Mouse (Mus musculus): ENCODE measurements around the gene Arhgef15. TPM values are rescaled to one million over a fixed set of nuclear protein-coding genes. Genes with fewer than 3 reads are reported as not detected.

Gene Arhgef15
- polyA plus RNA-seq, 1 experiment, result 0.49 TPM

DNA sequence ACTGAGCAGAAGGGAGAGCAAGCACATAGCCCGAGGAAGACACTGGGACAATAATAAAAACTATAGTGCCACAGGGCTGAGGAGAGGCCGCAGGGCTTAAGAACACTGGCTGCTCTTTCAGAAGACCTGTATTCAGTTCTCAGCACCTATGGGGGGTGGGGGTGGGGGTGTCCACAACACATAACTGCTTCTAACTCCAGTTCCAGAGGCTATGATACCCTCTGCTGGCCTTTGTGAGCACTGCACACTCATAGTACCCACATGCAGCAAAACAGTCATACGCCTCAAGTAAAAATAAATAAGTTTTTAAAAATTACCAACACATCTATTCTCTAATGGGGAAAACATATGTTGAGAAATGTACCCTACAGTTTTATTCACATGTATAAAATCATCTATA is 37.1 kb upstream of the Arhgef15 start:
- Histone ChIP-seq H3K27me3 (ENCODE audit: control insufficient read depth, insufficient read depth, insufficient read length) (no peaks in the 10 kb centered on the region), H3K36me3 (ENCODE audit: control insufficient read depth, insufficient read depth) (peaks cover 39% of the 10 kb centered on the region), H3ac (ENCODE audit: control insufficient read depth, insufficient read length) (no peak overlapping the region), H3K4me2 (ENCODE audit: low read depth) (no peak overlapping the region), H3K79me2 (ENCODE audit: control insufficient read depth, insufficient read depth) (no peaks in the 10 kb centered on the region), H3K4me3 (no peak overlapping the region)
- TF ChIP-seq MYOD1 (IDR thresholded peaks at IDR 0.05; ENCODE audit: control insufficient read depth in 1 of 3, insufficient read length in 2 of 3, low read depth in 2 of 3) (no peak), MYOG (IDR thresholded peaks at IDR 0.05; ENCODE audit: control insufficient read depth in 1 of 3, insufficient read depth in 1 of 3, insufficient read length in 2 of 3, low read depth in 2 of 3) (no peak), REST (IDR thresholded peaks at IDR 0.05; ENCODE audit: insufficient read depth, insufficient read length) (no peak), POLR2A (IDR thresholded peaks at IDR 0.05; ENCODE audit: insufficient read length, low read depth) (no peak), TCF3 (IDR thresholded peaks at IDR 0.05; ENCODE audit: insufficient read length, low read depth) (no peak), SRF (IDR thresholded peaks at IDR 0.05; ENCODE audit: control insufficient read depth, insufficient read length, low read depth) (no peak), TCF12 (IDR thresholded peaks at IDR 0.05; ENCODE audit: insufficient read depth, poor library complexity, severe bottlenecking) (no peak)

DNA sequence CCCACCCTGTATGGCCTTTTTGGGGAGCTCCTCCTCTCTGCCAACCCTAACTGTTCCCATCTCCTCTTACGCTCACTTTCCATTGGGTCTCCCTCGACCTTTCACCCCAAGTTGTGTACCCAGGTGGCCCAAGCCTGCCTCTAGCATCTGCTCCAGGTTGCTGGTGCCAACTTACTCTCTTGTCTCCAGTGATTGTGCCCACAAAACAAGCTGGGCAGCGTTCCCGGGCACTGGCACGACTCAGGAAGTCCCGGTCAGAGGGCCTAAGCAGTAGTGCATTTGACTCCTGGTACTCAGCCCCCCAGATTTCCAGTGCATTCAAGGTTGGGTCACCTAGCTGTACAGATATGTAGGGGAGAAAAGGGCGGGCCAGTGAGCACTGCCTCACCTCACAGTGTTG is 35.8 kb upstream of the Arhgef15 start:
- no peaks in the 10 kb centered on the region for H3K79me2 ChIP-seq (ENCODE audit: control insufficient read depth, insufficient read depth)

DNA sequence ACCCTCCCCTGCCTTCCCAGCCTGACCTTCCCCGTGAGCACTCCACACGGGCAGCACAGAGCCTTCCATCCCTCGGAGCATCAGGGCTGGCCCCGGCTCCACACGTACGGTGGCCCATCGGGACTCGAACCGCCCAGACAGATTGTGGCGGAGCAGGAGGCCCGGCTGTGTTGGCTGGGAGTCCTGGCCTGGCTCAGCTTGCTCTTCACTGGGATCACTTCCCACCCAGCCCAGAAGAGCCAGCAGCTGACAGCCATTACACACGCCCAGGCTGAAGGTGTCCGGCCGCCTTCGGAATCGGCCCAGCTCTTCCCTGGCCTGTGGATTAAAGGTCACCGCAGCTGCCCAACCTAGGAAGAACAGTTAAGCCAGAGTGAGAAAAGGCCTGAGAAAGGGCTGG is 31.1 kb upstream of the Arhgef15 start:
- Histone ChIP-seq H3K27me3 (ENCODE audit: control insufficient read depth, insufficient read depth, insufficient read length) (no peaks in the 10 kb centered on the region), H3K4me2 (ENCODE audit: low read depth) (no peak overlapping the region), H3K36me3 (ENCODE audit: control insufficient read depth, insufficient read depth) (peaks cover 6% of the 10 kb centered on the region), H3K79me2 (ENCODE audit: control insufficient read depth, insufficient read depth) (no peaks in the 10 kb centered on the region), H3ac (ENCODE audit: control insufficient read depth, insufficient read length) (no peak overlapping the region), H3K4me3 (no peak overlapping the region)
- no peak for TF ChIP-seq POLR2AphosphoS2 (IDR thresholded peaks at IDR 0.05; ENCODE audit: insufficient read length, low read depth)

More for the DNA sequence above, 35.8 kb upstream of the Arhgef15 start:
- Histone ChIP-seq H3ac (ENCODE audit: control insufficient read depth, insufficient read length) (no peak overlapping the region), H3K36me3 (ENCODE audit: control insufficient read depth, insufficient read depth) (peaks cover 32% of the 10 kb centered on the region), H3K4me2 (ENCODE audit: low read depth) (no peak overlapping the region), H3K4me3 (no peak overlapping the region), H3K27me3 (ENCODE audit: control insufficient read depth, insufficient read depth, insufficient read length) (no peaks in the 10 kb centered on the region)
- no peak for TF ChIP-seq POLR2AphosphoS2 (IDR thresholded peaks at IDR 0.05; ENCODE audit: insufficient read length, low read depth)

DNA sequence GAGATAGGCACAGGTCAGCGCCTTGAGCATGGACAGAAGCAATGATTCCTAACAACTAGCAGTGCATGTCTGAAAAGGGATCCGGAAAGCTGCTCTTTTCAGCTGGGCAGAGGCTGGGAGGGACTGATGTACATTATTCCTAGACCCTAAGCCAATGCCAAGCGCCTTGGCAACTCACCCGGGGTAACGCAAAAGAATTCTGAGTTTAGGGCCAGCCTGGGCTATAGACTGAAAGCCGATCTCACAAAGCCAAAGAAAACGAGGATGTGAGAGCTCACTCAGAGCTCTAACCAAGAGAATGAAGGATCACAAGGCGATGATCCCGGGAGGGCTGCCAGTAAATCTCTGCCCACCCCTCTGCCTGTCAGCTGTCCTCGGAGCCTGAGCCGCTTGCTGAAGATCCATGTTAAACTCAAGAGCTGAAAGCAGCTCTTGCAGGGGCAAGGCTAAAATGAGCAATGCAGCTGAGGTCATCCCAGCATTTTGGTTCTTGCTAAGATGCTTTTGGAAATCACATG is 30.1 kb upstream of the Arhgef15 start:
- Histone ChIP-seq H3K4me2 (ENCODE audit: low read depth) (no peak overlapping the region), H3K79me2 (ENCODE audit: control insufficient read depth, insufficient read depth) (no peaks in the 10 kb centered on the region), H3ac (ENCODE audit: control insufficient read depth, insufficient read length) (no peak overlapping the region), H3K36me3 (ENCODE audit: control insufficient read depth, insufficient read depth) (peaks cover 6% of the 10 kb centered on the region), H3K27me3 (ENCODE audit: control insufficient read depth, insufficient read depth, insufficient read length) (no peaks in the 10 kb centered on the region), H3K4me3 (no peak overlapping the region)
- TF ChIP-seq MAX (IDR thresholded peaks at IDR 0.05; ENCODE audit: low read depth) (no peak), REST (IDR thresholded peaks at IDR 0.05; ENCODE audit: insufficient read depth, insufficient read length) (no peak), E2F4 (IDR thresholded peaks at IDR 0.05; ENCODE audit: insufficient read depth) (no peak), TCF12 (IDR thresholded peaks at IDR 0.05; ENCODE audit: insufficient read depth, poor library complexity, severe bottlenecking) (no peak), MYOG (IDR thresholded peaks at IDR 0.05; ENCODE audit: control insufficient read depth in 1 of 3, insufficient read depth in 1 of 3, insufficient read length in 2 of 3, low read depth in 2 of 3) (no peak), MYOD1 (IDR thresholded peaks at IDR 0.05; ENCODE audit: control insufficient read depth in 1 of 3, insufficient read length in 2 of 3, low read depth in 2 of 3) (no peak), SRF (IDR thresholded peaks at IDR 0.05; ENCODE audit: control insufficient read depth, insufficient read length, low read depth) (no peak), CEBPB (IDR thresholded peaks at IDR 0.05; ENCODE audit: insufficient read depth, poor library complexity, severe bottlenecking) (no peak), USF1 (IDR thresholded peaks at IDR 0.05; ENCODE audit: low read depth) (no peak), TCF3 (IDR thresholded peaks at IDR 0.05; ENCODE audit: insufficient read length, low read depth) (no peak), POLR2AphosphoS2 (IDR thresholded peaks at IDR 0.05; ENCODE audit: insufficient read length, low read depth) (no peak), POLR2A (IDR thresholded peaks at IDR 0.05; ENCODE audit: insufficient read length, low read depth) (no peak)

DNA sequence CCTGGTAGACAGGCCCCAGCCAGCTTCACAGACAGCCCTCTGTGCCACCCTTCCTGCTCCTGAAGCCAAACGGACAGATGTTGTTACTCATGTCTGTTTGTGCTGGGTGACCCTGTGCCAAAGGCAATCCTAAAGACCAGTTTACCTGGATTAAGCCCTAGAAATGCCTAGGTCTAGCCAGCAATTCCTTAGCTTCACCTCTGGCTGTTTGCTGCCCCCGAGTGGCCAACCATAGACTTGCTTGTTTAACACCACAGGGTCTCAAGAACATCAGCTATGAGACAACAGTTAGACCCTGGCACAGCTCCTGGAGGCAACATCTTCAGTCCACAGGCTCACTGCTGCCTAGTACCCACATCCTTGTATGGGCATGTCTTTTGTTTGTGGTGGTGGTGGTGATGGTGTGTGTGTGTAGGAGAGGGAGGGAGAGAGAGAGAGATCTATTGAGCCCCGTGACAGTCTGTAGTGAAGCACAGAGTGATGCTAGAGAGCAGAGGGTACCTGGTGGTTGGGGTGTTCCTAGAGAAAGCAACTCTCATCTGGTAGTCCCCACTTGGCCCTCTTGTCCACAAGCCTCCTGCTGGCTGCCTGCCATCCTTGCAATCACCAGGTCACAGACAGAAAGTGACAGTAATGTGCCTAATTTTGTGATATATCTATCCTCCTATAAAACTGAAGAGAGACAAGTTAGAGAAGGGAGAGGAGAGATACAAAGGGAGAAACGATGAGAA is 25.5 kb upstream of the Arhgef15 start:
- Histone ChIP-seq H3K36me3 (ENCODE audit: control insufficient read depth, insufficient read depth) (no peaks in the 10 kb centered on the region), H3K4me2 (ENCODE audit: low read depth) (no peak overlapping the region), H3ac (ENCODE audit: control insufficient read depth, insufficient read length) (no peak overlapping the region), H3K4me3 (no peak overlapping the region), H3K79me2 (ENCODE audit: control insufficient read depth, insufficient read depth) (no peaks in the 10 kb centered on the region), H3K27me3 (ENCODE audit: control insufficient read depth, insufficient read depth, insufficient read length) (no peaks in the 10 kb centered on the region)
- TF ChIP-seq TCF3 (IDR thresholded peaks at IDR 0.05; ENCODE audit: insufficient read length, low read depth) (no peak), POLR2AphosphoS2 (IDR thresholded peaks at IDR 0.05; ENCODE audit: insufficient read length, low read depth) (no peak), MYOG (IDR thresholded peaks at IDR 0.05; ENCODE audit: control insufficient read depth in 1 of 3, insufficient read depth in 1 of 3, insufficient read length in 2 of 3, low read depth in 2 of 3) (no peak), TCF12 (IDR thresholded peaks at IDR 0.05; ENCODE audit: insufficient read depth, poor library complexity, severe bottlenecking) (no peak), MYOD1 (IDR thresholded peaks at IDR 0.05; ENCODE audit: control insufficient read depth in 1 of 3, insufficient read length in 2 of 3, low read depth in 2 of 3) (no peak), E2F4 (IDR thresholded peaks at IDR 0.05; ENCODE audit: insufficient read depth) (no peak), SRF (IDR thresholded peaks at IDR 0.05; ENCODE audit: control insufficient read depth, insufficient read length, low read depth) (no peak), MAX (IDR thresholded peaks at IDR 0.05; ENCODE audit: low read depth) (no peak), REST (IDR thresholded peaks at IDR 0.05; ENCODE audit: insufficient read depth, insufficient read length) (no peak), CEBPB (IDR thresholded peaks at IDR 0.05; ENCODE audit: insufficient read depth, poor library complexity, severe bottlenecking) (no peak), USF1 (IDR thresholded peaks at IDR 0.05; ENCODE audit: low read depth) (no peak), POLR2A (IDR thresholded peaks at IDR 0.05; ENCODE audit: insufficient read length, low read depth) (no peak)
